Mouse (Mus musculus) heart, postnatal 10 days (tissue): ENCODE measurements around the gene Tmem220. TPM values are rescaled to one million over a fixed set of nuclear protein-coding genes. Genes with fewer than 3 reads are reported as not detected.

Experiments used
- total RNA-seq, 2 experiments: library from RNA; stranded (reverse); gene quantifications; 2 replicates each; pipeline ENCODE4 v1.2.3; 2021

Gene Tmem220
- total RNA-seq, 2 experiments from 2014 or later: 1.4 to 1.8 TPM

Other genes starting within 250 kb of the Tmem220 start
- 10 to 100 TPM; 23.7 to 29.9 TPM for gene Pirt, start 113.2 kb upstream of the Tmem220 start, total RNA-seq
- gene Tmem238l, start 68.5 kb upstream of the Tmem220 start, total RNA-seq: under 1 TPM; 0.34 to 0.55 TPM
- gene Adprm, start 27.4 kb downstream of the Tmem220 start, total RNA-seq: 10 to 100 TPM; 14.5 to 15.8 TPM
- 10 to 100 TPM; 17.8 to 19.2 TPM for gene Sco1, start 27.5 kb downstream of the Tmem220 start, total RNA-seq
- under 1 TPM in 1 of 2 experiments, not detected in 1; 0.05 TPM for gene Myh3, start 53.1 kb downstream of the Tmem220 start, total RNA-seq
- gene Myh2, start 145.9 kb downstream of the Tmem220 start, total RNA-seq: not detected
- under 1 TPM in 1 of 2 experiments, not detected in 1; 0.52 TPM for gene Myh1, start 174.9 kb downstream of the Tmem220 start, total RNA-seq
- gene Myh4, start 212.9 kb downstream of the Tmem220 start, total RNA-seq: not detected